Mouse (Mus musculus) cerebellum, postnatal 10 days (tissue): ENCODE measurements at regions not wholly inside any gene's neighbourhood (a gene's known extent, or its start where the extent isn't known, plus 50 kb on each side); places are given as distances from the start of the nearest gene placed in this dataset.

Experiments
- DNase-seq, 2 experiments: peaks; one replicate each; pipeline ENCODE4 v3.0.0; 2021; ENCODE audit warnings: mixed read lengths in 2 of 2

DNA sequence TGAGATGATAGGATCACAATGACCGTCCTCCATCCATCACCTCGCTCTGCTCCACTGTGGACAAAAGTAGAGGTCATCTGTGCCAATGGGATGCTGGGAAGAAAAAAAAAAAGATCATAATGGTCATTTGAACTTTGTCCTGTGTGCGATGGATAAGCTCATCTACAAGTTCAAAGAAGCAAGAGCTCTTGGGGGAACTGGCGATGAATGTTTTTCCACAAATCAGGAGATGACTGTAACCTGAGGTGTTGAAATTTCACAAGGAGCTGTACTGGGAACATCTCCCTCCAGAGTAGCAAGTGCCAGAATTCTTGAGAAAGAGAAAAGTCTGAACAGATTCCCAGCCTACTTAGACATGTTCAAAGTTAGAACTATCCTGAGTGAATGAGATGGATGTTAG, 287.0 kb downstream of the Tns3 start:
- no peak for DNase-seq

- DNase-seq = no peak
Observed at GRCm38 (mm10) chr11:8365545-8365944, 298.8 kb downstream of the Tns3 start.

GRCm38 (mm10) chr11:8364703-8365433, 299.5 kb downstream of the Tns3 start:
- no peak for DNase-seq

DNA sequence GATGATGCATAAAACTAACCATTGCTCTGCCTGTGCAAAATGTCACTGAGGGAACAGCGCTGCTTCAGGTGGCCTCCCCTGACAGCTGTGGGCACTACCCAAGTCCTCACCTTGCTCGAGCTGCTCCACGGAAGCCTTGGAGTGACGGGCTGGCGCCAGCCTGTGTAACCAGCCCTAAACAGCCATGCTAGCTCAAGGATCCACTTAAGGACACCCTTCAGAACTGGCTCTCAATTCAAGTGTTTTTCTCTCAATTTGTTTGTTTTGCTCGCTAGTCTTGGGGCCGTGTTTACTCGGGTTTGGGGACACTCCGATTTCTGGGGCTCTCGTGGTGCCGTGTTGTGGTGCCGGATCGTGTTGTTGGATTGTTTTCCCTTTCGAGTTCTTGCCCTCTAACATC, 319.4 kb downstream of the Tns3 start:
- DNase-seq = no peak

GRCm38 (mm10) chr11:8302347-8303188, 361.8 kb downstream of the Tns3 start:
- peak; percentile 75 to 81 for DNase-seq

GRCm38 (mm10) chr11:8297462-8297861, 366.9 kb downstream of the Tns3 start:
- no peak for DNase-seq

- no peak for DNase-seq
Observed at GRCm38 (mm10) chr11:8293322-8294014, 370.9 kb downstream of the Tns3 start.

DNA sequence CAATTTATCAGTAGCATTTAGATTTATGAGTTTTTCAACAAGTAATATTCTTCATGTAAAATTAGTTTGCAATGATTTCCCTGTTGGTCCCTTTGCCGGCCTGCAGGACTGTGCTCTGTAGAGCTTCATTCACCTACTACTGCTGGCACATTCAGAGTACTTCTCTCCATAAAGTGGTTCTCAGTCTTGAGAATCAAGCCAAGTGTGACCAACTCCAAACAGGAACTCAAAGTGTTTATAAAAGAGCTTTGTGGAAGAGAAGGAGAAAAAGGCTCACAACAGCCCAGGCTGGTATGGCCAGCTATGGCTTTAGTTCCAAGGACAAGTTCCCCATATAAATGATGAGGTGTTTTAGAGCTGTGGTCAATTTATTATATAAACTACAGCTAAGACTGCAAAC, 379.1 kb downstream of the Tns3 start:
- DNase-seq = no peak

DNA sequence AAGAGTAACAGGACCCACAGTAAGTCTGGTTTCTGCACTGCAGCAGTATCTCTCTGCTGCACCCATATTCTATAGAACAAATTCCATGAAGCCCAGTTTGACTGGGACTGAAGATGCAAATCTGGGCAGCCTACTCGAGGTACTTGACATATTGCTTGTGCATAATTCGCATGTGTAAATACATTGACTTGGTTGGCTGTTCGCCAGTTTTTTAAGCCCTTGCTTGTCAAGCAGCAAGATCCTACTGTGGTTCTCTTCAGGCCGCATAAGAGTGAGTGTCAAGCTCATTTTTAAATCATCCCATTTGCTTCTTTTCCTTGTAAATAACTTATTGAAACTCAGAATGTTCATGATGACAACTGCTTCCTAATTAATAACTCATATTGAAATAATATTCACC, 389.1 kb downstream of the Tns3 start:
- peak in 1 of 2 experiments; percentile 8 for DNase-seq

DNA sequence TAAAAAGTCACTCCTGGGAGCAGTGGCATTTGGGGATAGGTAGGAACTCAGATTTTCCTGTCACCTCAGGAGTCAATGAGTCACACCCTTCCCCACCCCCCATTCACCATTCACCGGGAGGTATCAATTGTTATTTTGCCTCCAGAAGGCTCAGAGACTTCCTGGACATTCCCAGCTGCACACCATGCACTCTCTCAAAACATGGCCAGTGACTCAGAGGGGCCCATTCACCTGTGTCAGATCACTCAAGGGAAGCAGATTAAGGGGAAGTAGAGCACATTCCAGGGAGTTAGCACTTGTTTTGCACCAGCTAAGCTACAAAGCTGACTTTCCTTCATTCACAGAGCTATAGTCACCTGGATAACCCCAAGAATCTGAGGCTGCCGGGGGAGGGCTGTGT, 395.2 kb downstream of the Tns3 start:
- DNase-seq = no peak

DNA sequence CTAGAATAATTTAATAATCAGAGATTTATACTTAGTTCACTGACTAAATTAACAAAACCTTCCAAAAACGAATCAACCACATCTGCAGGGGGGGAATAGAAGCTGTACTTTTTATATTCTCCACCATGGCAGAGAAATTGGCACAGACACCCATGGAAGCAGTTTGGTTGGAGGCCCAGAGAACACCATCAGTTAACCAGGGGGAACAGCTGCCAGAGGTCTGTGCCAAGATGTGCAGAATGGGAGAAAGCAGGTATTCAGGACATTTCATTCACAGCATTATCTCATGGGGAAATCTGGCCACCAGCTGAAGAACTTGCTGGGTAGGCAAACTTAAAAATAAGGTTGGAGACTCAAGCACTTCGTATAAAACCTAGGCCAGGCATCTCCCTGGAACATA, 410.3 kb downstream of the Tns3 start:
- DNase-seq = peak; percentile 77 to 83

- DNase-seq = no peak
Observed at GRCm38 (mm10) chr11:8251360-8251759, 413.0 kb downstream of the Tns3 start.

GRCm38 (mm10) chr11:8249468-8249867, 414.9 kb downstream of the Tns3 start:
- no peak for DNase-seq

- peak in 1 of 2 experiments; percentile 16 for DNase-seq
Observed at GRCm38 (mm10) chr11:8247535-8247934, 416.8 kb downstream of the Tns3 start.

DNA sequence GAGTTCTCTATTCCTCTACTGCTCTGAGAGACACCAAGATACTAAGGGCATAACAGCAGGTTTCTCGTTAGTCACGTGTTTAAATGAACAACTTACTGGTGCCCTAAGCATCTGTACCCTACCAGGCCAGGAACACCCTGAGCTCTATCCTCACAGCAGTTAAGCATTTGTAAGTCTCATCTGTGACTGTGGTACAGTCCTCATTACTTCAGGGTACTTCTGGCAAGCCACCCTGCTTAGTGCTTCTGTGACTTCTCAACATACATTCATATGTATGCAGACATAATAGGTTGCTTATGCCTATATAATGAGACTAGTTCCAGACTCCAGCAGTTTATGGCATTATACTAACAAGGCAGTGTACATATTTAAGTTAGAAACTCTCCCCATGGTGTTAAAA, 417.3 kb downstream of the Tns3 start:
- DNase-seq = no peak

DNA sequence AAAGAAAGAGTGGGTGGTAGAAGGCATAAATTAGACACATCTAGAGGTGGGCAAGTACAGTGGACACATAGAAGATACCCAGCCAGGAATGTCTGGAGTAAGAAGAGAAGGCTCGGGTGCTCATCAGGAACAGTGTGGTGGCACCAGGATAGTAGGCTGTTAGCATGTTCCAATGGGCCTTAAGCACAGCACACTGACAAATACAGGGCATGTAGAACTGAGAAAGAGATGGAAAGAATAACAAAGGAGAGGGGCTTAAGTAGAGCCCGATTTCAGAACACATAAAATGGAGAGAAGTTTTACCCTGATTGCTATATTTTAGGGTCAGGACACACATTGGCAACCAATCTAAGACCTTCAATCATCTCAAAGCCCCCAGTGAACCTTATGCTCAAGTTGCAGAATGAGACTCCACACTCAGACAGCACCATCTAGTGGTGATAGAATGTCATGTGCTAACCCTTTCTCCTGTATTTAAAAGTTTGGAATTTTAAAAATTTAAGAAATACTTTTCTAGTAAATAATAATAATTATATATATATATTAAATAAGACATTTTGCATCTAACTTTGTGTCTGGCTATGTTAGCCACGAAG, 418.8 kb downstream of the Tns3 start:
- DNase-seq = peak; percentile 42 to 66

DNA sequence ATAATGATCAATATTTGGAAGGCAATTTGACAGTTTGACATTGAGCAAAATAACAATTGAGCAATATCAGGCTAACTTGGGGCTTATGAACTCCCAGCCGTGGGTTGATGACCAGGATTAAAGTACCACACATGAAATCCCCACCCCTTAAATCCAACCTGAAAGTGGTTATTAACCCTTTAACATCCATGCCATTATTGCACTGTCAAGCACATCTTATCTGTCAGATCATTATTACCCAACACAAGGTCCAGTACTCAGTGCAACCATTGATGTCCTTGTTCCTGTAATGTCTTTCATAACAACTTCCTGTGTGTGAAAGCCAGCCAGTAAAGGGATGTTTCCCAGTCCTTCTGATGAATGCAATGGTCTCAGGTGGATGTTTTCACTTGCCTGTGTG, 425.8 kb downstream of the Tns3 start:
- no peak for DNase-seq

GRCm38 (mm10) chr11:8237556-8237955, 426.8 kb downstream of the Tns3 start:
- no peak for DNase-seq

GRCm38 (mm10) chr11:8236056-8236455, 428.3 kb downstream of the Tns3 start:
- DNase-seq = peak; percentile 27 to 55

DNA sequence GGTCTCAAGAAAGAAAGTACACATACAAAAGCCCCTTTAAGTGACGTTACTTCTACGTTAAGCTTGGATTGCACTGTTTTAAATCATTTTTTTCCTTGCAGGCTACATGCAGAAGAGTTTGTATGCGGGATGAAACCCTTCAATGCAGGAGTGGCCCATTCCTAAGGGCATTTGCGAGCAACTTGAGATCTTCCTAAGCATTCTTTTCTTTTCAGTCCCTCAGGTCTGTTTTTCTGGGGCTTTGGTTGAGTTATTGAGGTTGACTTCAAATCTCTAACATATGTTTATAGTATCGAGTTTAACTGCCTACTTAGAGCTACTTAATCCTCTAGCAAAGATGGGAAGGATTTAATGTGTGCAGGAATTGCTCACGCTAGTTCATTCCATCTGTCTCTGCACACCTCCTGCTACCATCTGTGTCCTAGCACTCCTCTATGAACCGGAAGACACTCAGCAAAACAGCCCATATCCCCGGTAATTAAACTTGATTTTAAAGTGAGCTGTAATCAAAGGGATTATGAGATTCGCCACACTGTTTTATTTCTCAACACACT, 431.6 kb downstream of the Tns3 start:
- no peak for DNase-seq

DNA sequence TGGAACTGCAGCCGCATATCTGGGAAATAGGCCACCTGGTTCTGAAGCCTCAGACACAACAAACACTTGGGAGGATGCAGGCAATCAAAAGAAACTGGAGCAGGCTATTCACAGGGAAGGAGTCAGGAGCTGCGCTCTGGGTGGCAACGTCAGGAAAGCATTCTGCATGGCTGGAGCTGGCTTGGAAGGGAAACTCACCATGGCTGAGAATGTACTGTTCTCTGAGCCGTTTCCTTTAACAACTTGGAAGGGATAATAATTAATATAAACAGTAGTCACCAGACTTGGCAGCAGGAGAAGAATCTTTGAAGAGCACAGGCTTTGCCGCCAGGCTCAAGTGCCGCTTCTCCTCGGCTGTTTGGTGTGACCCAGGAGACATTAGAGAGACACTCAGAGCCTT, 434.5 kb downstream of the Tns3 start:
- peak; percentile 35 to 50 for DNase-seq

GRCm38 (mm10) chr11:8227772-8228425, 436.4 kb downstream of the Tns3 start:
- no peak for DNase-seq
